Mouse (Mus musculus): Measurements from ENCODE around the gene 4933427D14Rik. TPM values are rescaled to one million over a fixed set of nuclear protein-coding genes. Genes with fewer than 3 reads are reported as not detected.

4933427D14Rik gene
- polyA plus RNA-seq, 1 experiment from 2014 or later = 9.0 TPM

DNA sequence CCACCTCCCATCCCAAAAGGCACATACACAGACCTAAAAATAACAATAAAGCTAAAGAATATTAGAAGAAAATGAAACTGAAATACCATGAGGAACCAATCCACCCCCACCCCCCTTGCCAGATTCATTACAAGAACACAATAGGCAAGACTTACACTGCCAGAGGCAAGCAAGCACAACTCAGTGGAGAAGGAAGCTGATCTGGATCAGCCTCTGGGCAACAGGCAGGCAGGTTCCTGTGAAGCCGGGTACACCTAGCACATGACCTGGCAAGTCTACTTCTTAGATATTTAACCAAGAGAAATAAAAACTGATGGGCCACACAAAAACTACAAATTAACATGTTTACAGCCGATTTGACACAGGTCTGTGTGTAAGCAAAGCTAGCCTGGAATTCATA is 44.1 kb downstream of the 4933427D14Rik start:
- Histone ChIP-seq H3K4me2 (ENCODE audit: low read depth, low read length) (no peak overlapping the region), H3K9me3 (ENCODE audit: control insufficient read depth, low read length) (no peaks in the 10 kb centered on the region), H3K27me3 (replicated peaks; ENCODE audit: control insufficient read depth, insufficient read depth, low read length) (no peaks in the 10 kb centered on the region), H3K36me3 (ENCODE audit: control insufficient read depth, insufficient read depth, low read length) (peaks cover 55% of the 10 kb centered on the region), H3K4me1 (ENCODE audit: control insufficient read depth, insufficient read depth, low read length) (no peaks in the 10 kb centered on the region), H3K4me3 (ENCODE audit: low read depth, low read length) (no peak overlapping the region), H3K9ac (ENCODE audit: low read depth, low read length) (no peak overlapping the region), H3K27ac (replicated peaks; ENCODE audit: low read depth, low read length) (no peak overlapping the region)
- ATAC-seq (ENCODE audit: low read depth) = no peak
- DNase-seq (ENCODE audit: low spot score) = peak; percentile 19
- WGBS = 70% methylated on average over 2 of the region's 2 CpGs

DNA sequence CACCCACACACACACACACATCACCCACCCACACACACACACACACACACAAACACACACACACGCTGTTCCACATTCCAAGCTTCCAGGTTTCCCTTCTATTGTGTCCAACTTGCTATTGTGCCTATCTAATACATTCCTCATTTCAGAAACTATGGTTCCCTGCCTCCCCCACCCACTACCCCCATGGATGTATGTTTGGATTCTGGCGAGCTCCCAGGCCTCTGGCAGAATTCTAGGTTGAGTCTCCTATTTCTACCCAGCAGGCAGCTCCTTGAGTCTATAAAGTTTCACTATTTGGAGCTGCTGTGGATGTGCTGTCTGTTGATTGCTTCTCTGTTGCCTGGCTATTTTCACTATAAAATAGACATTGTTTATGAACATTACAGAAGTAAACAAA is 50.6 kb downstream of the 4933427D14Rik start:
- peak overlapping the region; percentile 77 for H3K27ac ChIP-seq (replicated peaks; ENCODE audit: low read depth, low read length)
- 57% methylated on average over 2 of the region's 2 CpGs for WGBS
- peak; percentile 56 for DNase-seq (ENCODE audit: low spot score)
- no peaks in the 10 kb centered on the region for H3K27me3 ChIP-seq (replicated peaks; ENCODE audit: control insufficient read depth, insufficient read depth, low read length)
- no peak overlapping the region for H3K4me2 ChIP-seq (ENCODE audit: low read depth, low read length)
- H3K4me3 ChIP-seq (ENCODE audit: low read depth, low read length) = no peak overlapping the region
- H3K4me1 ChIP-seq (ENCODE audit: control insufficient read depth, insufficient read depth, low read length) = peaks cover 7% of the 10 kb centered on the region; the same call in 1 of the 2 replicates
- peaks cover 61% of the 10 kb centered on the region for H3K36me3 ChIP-seq (ENCODE audit: control insufficient read depth, insufficient read depth, low read length)
- ATAC-seq (ENCODE audit: low read depth) = no peak
- no peaks in the 10 kb centered on the region for H3K9me3 ChIP-seq (ENCODE audit: control insufficient read depth, low read length)
- H3K9ac ChIP-seq (ENCODE audit: low read depth, low read length) = no peak overlapping the region; the same call in 1 of the 2 replicates

DNA sequence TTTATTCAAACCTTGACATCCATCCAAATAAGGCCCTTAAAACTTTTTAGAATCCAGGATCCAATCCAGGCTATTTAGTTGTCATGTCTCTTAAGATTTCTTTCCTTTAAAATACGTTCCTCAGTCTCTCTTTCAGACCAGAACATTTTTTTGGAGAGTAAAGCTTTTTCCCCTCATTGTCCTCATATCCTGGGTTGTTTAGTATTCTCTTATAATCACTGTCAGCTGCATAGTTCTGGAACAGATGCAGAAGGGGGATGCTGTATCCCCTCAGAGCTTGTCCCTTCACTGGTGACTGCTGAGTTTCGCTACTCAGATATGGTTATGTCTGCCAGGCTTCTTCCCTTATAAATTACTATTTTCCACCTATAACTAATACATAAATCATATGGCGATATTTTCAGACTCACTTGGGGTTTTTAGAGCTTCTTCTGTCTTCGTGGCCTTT is 51.3 kb downstream of the 4933427D14Rik start:
- WGBS = 70% methylated on average over 4 of the region's 4 CpGs
- Histone ChIP-seq H3K4me3 (ENCODE audit: low read depth, low read length) (no peak overlapping the region), H3K27me3 (replicated peaks; ENCODE audit: control insufficient read depth, insufficient read depth, low read length) (no peaks in the 10 kb centered on the region), H3K4me2 (ENCODE audit: low read depth, low read length) (no peak overlapping the region), H3K9me3 (ENCODE audit: control insufficient read depth, low read length) (no peaks in the 10 kb centered on the region), H3K4me1 (ENCODE audit: control insufficient read depth, insufficient read depth, low read length) (peaks cover 7% of the 10 kb centered on the region; the same call in 1 of the 2 replicates), H3K9ac (ENCODE audit: low read depth, low read length) (no peak overlapping the region; the same call in 1 of the 2 replicates), H3K36me3 (ENCODE audit: control insufficient read depth, insufficient read depth, low read length) (peaks cover 60% of the 10 kb centered on the region), H3K27ac (replicated peaks; ENCODE audit: low read depth, low read length) (peak overlapping the region; percentile 77)
- ATAC-seq (ENCODE audit: low read depth) (peak; percentile 53; the same call in 1 of the 2 replicates), DNase-seq (ENCODE audit: low spot score) (peak; percentile 63)

DNA sequence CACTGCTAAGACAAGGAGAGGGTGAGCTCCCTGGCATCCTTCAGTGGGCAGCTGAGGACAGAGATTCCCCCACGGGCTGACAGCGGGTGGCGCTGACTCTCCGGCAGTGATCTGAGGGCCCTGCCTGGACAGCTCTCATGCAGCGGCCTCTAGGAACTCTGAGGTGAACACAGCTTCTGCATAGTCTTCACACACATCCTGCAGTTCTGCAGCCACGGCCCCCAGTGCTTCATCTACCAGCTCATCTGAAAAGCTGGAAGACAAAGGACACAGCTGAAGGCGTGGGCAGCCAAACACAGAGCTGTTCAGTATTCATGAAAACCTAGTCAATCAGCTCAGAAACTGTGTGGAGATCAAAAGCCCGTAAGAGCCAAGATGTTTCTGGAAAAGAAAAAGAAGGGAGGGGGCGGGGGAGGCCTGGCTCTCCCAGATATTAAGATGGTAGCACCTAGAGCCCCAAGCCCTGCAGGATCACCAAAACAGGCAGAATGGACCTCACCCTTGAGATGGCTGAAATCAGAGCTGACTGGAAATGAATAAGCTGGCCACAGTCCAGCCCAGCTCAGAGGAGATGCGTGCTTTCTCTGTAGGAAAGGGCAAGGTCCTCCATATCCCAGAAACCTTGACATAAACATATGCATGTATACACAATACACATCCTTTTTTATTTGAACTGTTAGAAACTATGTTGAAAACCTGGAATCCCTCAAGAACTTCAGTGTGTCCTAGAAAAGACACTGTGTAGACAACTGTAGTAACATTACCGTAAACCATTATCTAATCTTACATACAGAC is 51.9 kb downstream of the 4933427D14Rik start:
- Histone ChIP-seq H3K4me3 (ENCODE audit: low read depth, low read length) (no peak overlapping the region), H3K9ac (ENCODE audit: low read depth, low read length) (peak overlapping the region; percentile 35; the same call in 1 of the 2 replicates), H3K27ac (replicated peaks; ENCODE audit: low read depth, low read length) (peak overlapping the region; percentile 77), H3K36me3 (ENCODE audit: control insufficient read depth, insufficient read depth, low read length) (peaks cover 60% of the 10 kb centered on the region), H3K27me3 (replicated peaks; ENCODE audit: control insufficient read depth, insufficient read depth, low read length) (no peaks in the 10 kb centered on the region), H3K9me3 (ENCODE audit: control insufficient read depth, low read length) (no peaks in the 10 kb centered on the region), H3K4me1 (ENCODE audit: control insufficient read depth, insufficient read depth, low read length) (peaks cover 7% of the 10 kb centered on the region; the same call in 1 of the 2 replicates), H3K4me2 (ENCODE audit: low read depth, low read length) (no peak overlapping the region)
- ATAC-seq (ENCODE audit: low read depth) = peak; percentile 31; the same call in 1 of the 2 replicates
- peak; percentile 61 for DNase-seq (ENCODE audit: low spot score)
- WGBS = 64% methylated on average over 11 of the region's 11 CpGs

DNA sequence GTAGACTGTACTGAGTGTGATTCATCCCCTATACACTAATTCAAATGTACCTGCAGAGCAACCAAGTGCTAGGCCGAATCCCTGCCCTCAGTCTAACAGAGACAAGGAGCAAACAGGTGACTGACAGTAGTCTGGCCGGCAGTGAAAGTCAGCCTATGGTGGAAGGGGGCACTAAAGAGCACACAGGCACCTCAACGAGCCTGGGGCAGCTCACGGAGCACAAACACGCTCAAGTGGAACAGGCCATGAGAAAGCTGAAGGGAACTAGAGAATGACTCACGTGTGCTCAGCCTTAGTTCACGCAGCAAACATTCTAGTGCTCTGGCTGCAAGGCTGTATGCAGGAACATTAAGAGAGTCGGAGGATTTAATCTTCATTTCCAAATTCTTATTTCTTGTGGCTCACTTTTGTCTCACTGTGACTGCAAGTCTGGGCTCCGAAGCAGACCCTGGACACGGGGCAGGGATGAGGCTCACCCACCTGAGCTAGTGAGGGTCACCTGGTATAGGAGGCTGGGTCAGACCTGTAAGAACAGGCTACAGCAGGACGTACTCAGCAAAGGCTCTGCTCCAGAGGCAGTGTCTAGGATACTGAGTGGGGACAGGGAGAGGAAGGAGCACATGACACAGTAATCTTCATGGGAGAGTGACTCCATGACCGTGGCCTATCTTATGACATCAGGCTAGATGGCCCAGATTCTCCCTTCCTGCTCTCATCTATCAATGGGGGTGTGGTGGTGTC is 54.0 kb downstream of the 4933427D14Rik start:
- Histone ChIP-seq H3K27me3 (replicated peaks; ENCODE audit: control insufficient read depth, insufficient read depth, low read length) (no peaks in the 10 kb centered on the region), H3K4me3 (ENCODE audit: low read depth, low read length) (no peak overlapping the region), H3K36me3 (ENCODE audit: control insufficient read depth, insufficient read depth, low read length) (peaks cover 48% of the 10 kb centered on the region), H3K4me2 (ENCODE audit: low read depth, low read length) (no peak overlapping the region), H3K27ac (replicated peaks; ENCODE audit: low read depth, low read length) (no peak overlapping the region), H3K9me3 (ENCODE audit: control insufficient read depth, low read length) (no peaks in the 10 kb centered on the region), H3K9ac (ENCODE audit: low read depth, low read length) (no peak overlapping the region), H3K4me1 (ENCODE audit: control insufficient read depth, insufficient read depth, low read length) (peaks cover 7% of the 10 kb centered on the region; the same call in 1 of the 2 replicates)
- DNase-seq (ENCODE audit: low spot score) = no peak
- no peak for ATAC-seq (ENCODE audit: low read depth)
- WGBS = 73% methylated on average over 12 of the region's 12 CpGs

DNA sequence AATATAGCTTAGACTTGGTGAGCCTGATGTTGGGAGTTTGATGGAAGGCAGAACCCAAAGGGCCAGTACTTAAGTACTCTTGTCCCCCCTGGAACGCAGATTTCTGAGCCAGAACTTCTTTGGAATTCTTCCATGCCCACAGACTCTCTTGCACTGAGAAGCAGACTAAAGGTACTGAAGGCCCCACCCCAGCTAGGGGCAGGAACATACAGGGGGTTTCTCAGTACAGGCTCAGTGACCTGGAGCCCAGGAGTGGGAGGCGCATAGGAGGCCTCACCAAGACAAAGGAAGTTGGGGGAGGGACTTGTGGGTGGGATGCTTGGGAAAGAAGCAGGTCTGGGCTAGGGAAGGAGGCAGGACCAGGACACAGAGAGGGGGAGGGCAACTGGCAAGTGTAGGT is 56.1 kb downstream of the 4933427D14Rik start:
- H3K4me3 ChIP-seq (ENCODE audit: low read depth, low read length) = no peak overlapping the region
- WGBS = 60% methylated on average over 2 of the region's 2 CpGs
- DNase-seq (ENCODE audit: low spot score) (no peak), ATAC-seq (ENCODE audit: low read depth) (no peak)
- H3K4me1 ChIP-seq (ENCODE audit: control insufficient read depth, insufficient read depth, low read length) = peaks cover 15% of the 10 kb centered on the region; the same call in 1 of the 2 replicates
- H3K27ac ChIP-seq (replicated peaks; ENCODE audit: low read depth, low read length) = no peak overlapping the region
- peaks cover 29% of the 10 kb centered on the region for H3K36me3 ChIP-seq (ENCODE audit: control insufficient read depth, insufficient read depth, low read length)
- H3K9me3 ChIP-seq (ENCODE audit: control insufficient read depth, low read length) = no peaks in the 10 kb centered on the region
- no peak overlapping the region for H3K4me2 ChIP-seq (ENCODE audit: low read depth, low read length)
- H3K27me3 ChIP-seq (replicated peaks; ENCODE audit: control insufficient read depth, insufficient read depth, low read length) = no peaks in the 10 kb centered on the region
- H3K9ac ChIP-seq (ENCODE audit: low read depth, low read length) = no peak overlapping the region

DNA sequence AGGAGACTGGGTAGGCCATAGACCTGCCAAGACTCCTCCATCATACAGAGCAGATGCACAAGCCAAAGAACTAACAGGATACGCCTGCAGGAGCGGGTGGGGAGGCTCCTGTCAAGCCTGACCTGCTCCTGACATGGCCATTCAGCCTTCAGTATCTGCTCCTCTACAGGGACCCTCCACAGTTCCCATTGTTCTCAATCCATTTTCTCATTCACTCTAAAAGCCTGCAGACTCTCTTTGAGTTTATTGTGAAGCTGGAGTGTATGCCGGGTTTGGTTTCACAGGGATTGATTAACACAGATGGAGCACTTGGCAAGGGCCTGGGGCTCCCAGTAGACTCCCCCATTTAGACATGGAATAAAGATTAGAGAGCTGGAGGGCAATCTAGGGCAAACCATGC is 59.3 kb downstream of the 4933427D14Rik start:
- Histone ChIP-seq H3K4me2 (ENCODE audit: low read depth, low read length) (no peak overlapping the region), H3K27me3 (replicated peaks; ENCODE audit: control insufficient read depth, insufficient read depth, low read length) (no peaks in the 10 kb centered on the region), H3K27ac (replicated peaks; ENCODE audit: low read depth, low read length) (no peak overlapping the region), H3K4me3 (ENCODE audit: low read depth, low read length) (no peak overlapping the region), H3K9ac (ENCODE audit: low read depth, low read length) (no peak overlapping the region), H3K36me3 (ENCODE audit: control insufficient read depth, insufficient read depth, low read length) (peaks cover 4% of the 10 kb centered on the region), H3K4me1 (ENCODE audit: control insufficient read depth, insufficient read depth, low read length) (peaks cover 22% of the 10 kb centered on the region; the same call in 1 of the 2 replicates), H3K9me3 (ENCODE audit: control insufficient read depth, low read length) (no peaks in the 10 kb centered on the region)
- 32% methylated on average over 3 of the region's 3 CpGs for WGBS
- DNase-seq (ENCODE audit: low spot score) = peak; percentile 58
- peak; percentile 47 for ATAC-seq (ENCODE audit: low read depth)

DNA sequence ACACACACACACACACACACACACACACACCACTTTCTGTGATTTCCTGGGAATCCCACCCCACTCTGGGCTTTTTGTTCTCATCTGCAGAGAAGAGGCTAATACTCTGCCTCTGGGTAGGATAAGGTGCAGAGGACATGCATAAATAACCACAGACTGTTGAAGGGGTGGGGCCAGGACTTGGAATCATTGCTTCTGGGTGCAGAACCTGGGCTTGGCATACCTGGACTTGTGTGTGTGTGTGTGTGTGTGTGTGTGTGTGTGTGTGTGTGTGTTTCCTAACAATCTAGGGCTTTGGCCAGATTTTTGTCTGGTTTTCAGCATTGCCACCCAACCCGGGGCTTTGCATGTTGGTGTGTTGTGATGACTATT is 61.4 kb downstream of the 4933427D14Rik start:
- no peak for ATAC-seq (ENCODE audit: low read depth)
- Histone ChIP-seq H3K27me3 (replicated peaks; ENCODE audit: control insufficient read depth, insufficient read depth, low read length) (no peaks in the 10 kb centered on the region), H3K36me3 (ENCODE audit: control insufficient read depth, insufficient read depth, low read length) (no peaks in the 10 kb centered on the region), H3K9me3 (ENCODE audit: control insufficient read depth, low read length) (no peaks in the 10 kb centered on the region), H3K27ac (replicated peaks; ENCODE audit: low read depth, low read length) (no peak overlapping the region; the same call in 1 of the 2 replicates), H3K4me1 (ENCODE audit: control insufficient read depth, insufficient read depth, low read length) (peaks cover 25% of the 10 kb centered on the region; the same call in 1 of the 2 replicates), H3K4me3 (ENCODE audit: low read depth, low read length) (no peak overlapping the region), H3K9ac (ENCODE audit: low read depth, low read length) (no peak overlapping the region), H3K4me2 (ENCODE audit: low read depth, low read length) (no peak overlapping the region)
- WGBS = 83% methylated on average over 1 of the region's 1 CpGs
- no peak for DNase-seq (ENCODE audit: low spot score)

Measured in embryonic facial prominence, embryonic 14.5 days (tissue).